Mouse (Mus musculus): ENCODE results near the gene Kif3c. TPM values are rescaled to one million over a fixed set of nuclear protein-coding genes. Genes with fewer than 3 reads are reported as not detected.

Gene Kif3c
- polyA plus RNA-seq, 1 experiment, result 15.1 TPM

GRCm38 (mm10) chr12:3430985-3431384, 66.1 kb downstream of the Kif3c start:
- Histone ChIP-seq H3K4me3 (ENCODE audit: low read depth, low read length) (no peak overlapping the region), H3K27me3 (ENCODE audit: control insufficient read depth, insufficient read depth, low read length, poor library complexity, severe bottlenecking) (no peaks in the 10 kb centered on the region), H3K27ac (ENCODE audit: insufficient read depth, low read length) (no peak overlapping the region), H3K4me1 (ENCODE audit: control insufficient read depth, insufficient read depth, low read length) (peaks cover 2% of the 10 kb centered on the region), H3K9ac (ENCODE audit: low read depth, poor library complexity, severe bottlenecking) (no peak overlapping the region), H3K36me3 (ENCODE audit: control insufficient read depth, insufficient read depth, low read length, poor library complexity, severe bottlenecking) (peaks cover 8% of the 10 kb centered on the region), H3K9me3 (replicated peaks; ENCODE audit: control insufficient read depth, insufficient read depth, low read length, poor library complexity, severe bottlenecking) (no peaks in the 10 kb centered on the region)
- no peak for TF ChIP-seq EP300 (IDR thresholded peaks at IDR 0.05; ENCODE audit: insufficient read depth, low read depth, low read length)

GRCm38 (mm10) chr12:3433736-3434135, 68.8 kb downstream of the Kif3c start:
- Histone ChIP-seq H3K36me3 (ENCODE audit: control insufficient read depth, insufficient read depth, low read length, poor library complexity, severe bottlenecking) (peaks cover 11% of the 10 kb centered on the region), H3K27ac (ENCODE audit: insufficient read depth, low read length) (no peak overlapping the region), H3K4me1 (ENCODE audit: control insufficient read depth, insufficient read depth, low read length) (peaks cover 4% of the 10 kb centered on the region), H3K4me3 (ENCODE audit: low read depth, low read length) (no peak overlapping the region), H3K9me3 (replicated peaks; ENCODE audit: control insufficient read depth, insufficient read depth, low read length, poor library complexity, severe bottlenecking) (no peaks in the 10 kb centered on the region), H3K9ac (ENCODE audit: low read depth, poor library complexity, severe bottlenecking) (no peak overlapping the region), H3K27me3 (ENCODE audit: control insufficient read depth, insufficient read depth, low read length, poor library complexity, severe bottlenecking) (no peaks in the 10 kb centered on the region)
- TF ChIP-seq CTCF (IDR thresholded peaks at IDR 0.05; ENCODE audit: low read depth, low read length) (no peak), EP300 (IDR thresholded peaks at IDR 0.05; ENCODE audit: insufficient read depth, low read depth, low read length) (no peak), POLR2A (IDR thresholded peaks at IDR 0.05; ENCODE audit: insufficient read depth, low read length) (no peak)

GRCm38 (mm10) chr12:3436446-3436845, 71.5 kb downstream of the Kif3c start:
- no peak overlapping the region for H3K9ac ChIP-seq (ENCODE audit: low read depth, poor library complexity, severe bottlenecking)
- peaks cover 4% of the 10 kb centered on the region for H3K4me1 ChIP-seq (ENCODE audit: control insufficient read depth, insufficient read depth, low read length)
- H3K4me3 ChIP-seq (ENCODE audit: low read depth, low read length), result no peak overlapping the region
- no peaks in the 10 kb centered on the region for H3K27me3 ChIP-seq (ENCODE audit: control insufficient read depth, insufficient read depth, low read length, poor library complexity, severe bottlenecking)
- peaks cover 7% of the 10 kb centered on the region for H3K36me3 ChIP-seq (ENCODE audit: control insufficient read depth, insufficient read depth, low read length, poor library complexity, severe bottlenecking)
- TF ChIP-seq EP300 (IDR thresholded peaks at IDR 0.05; ENCODE audit: insufficient read depth, low read depth, low read length) (no peak), CTCF (IDR thresholded peaks at IDR 0.05; ENCODE audit: low read depth, low read length) (no peak), POLR2A (IDR thresholded peaks at IDR 0.05; ENCODE audit: insufficient read depth, low read length) (no peak)
- H3K27ac ChIP-seq (ENCODE audit: insufficient read depth, low read length), result peak overlapping the region; percentile 30
- H3K9me3 ChIP-seq (replicated peaks; ENCODE audit: control insufficient read depth, insufficient read depth, low read length, poor library complexity, severe bottlenecking), result no peaks in the 10 kb centered on the region

GRCm38 (mm10) chr12:3437815-3438214, 72.9 kb downstream of the Kif3c start:
- Histone ChIP-seq H3K9ac (ENCODE audit: low read depth, poor library complexity, severe bottlenecking) (no peak overlapping the region), H3K27ac (ENCODE audit: insufficient read depth, low read length) (no peak overlapping the region), H3K27me3 (ENCODE audit: control insufficient read depth, insufficient read depth, low read length, poor library complexity, severe bottlenecking) (no peaks in the 10 kb centered on the region), H3K4me1 (ENCODE audit: control insufficient read depth, insufficient read depth, low read length) (peaks cover 2% of the 10 kb centered on the region), H3K9me3 (replicated peaks; ENCODE audit: control insufficient read depth, insufficient read depth, low read length, poor library complexity, severe bottlenecking) (no peaks in the 10 kb centered on the region), H3K4me3 (ENCODE audit: low read depth, low read length) (no peak overlapping the region), H3K36me3 (ENCODE audit: control insufficient read depth, insufficient read depth, low read length, poor library complexity, severe bottlenecking) (peaks cover 9% of the 10 kb centered on the region)
- no peak for TF ChIP-seq POLR2A (IDR thresholded peaks at IDR 0.05; ENCODE audit: insufficient read depth, low read length)
- TF ChIP-seq CTCF (IDR thresholded peaks at IDR 0.05; ENCODE audit: low read depth, low read length), result no peak
- no peak for TF ChIP-seq EP300 (IDR thresholded peaks at IDR 0.05; ENCODE audit: insufficient read depth, low read depth, low read length)

- Histone ChIP-seq H3K9me3 (replicated peaks; ENCODE audit: control insufficient read depth, insufficient read depth, low read length, poor library complexity, severe bottlenecking) (no peaks in the 10 kb centered on the region), H3K27ac (ENCODE audit: insufficient read depth, low read length) (no peak overlapping the region), H3K4me3 (ENCODE audit: low read depth, low read length) (no peak overlapping the region), H3K9ac (ENCODE audit: low read depth, poor library complexity, severe bottlenecking) (no peak overlapping the region), H3K36me3 (ENCODE audit: control insufficient read depth, insufficient read depth, low read length, poor library complexity, severe bottlenecking) (peaks cover 15% of the 10 kb centered on the region), H3K27me3 (ENCODE audit: control insufficient read depth, insufficient read depth, low read length, poor library complexity, severe bottlenecking) (no peaks in the 10 kb centered on the region), H3K4me1 (ENCODE audit: control insufficient read depth, insufficient read depth, low read length) (peaks cover 2% of the 10 kb centered on the region)
- TF ChIP-seq POLR2A (IDR thresholded peaks at IDR 0.05; ENCODE audit: insufficient read depth, low read length) (no peak), CTCF (IDR thresholded peaks at IDR 0.05; ENCODE audit: low read depth, low read length) (no peak), EP300 (IDR thresholded peaks at IDR 0.05; ENCODE audit: insufficient read depth, low read depth, low read length) (no peak)
Measured at GRCm38 (mm10) chr12:3440916-3441315, 76.0 kb downstream of the Kif3c start.

GRCm38 (mm10) chr12:3441361-3441760, 76.4 kb downstream of the Kif3c start:
- TF ChIP-seq CTCF (IDR thresholded peaks at IDR 0.05; ENCODE audit: low read depth, low read length) (no peak), POLR2A (IDR thresholded peaks at IDR 0.05; ENCODE audit: insufficient read depth, low read length) (no peak), EP300 (IDR thresholded peaks at IDR 0.05; ENCODE audit: insufficient read depth, low read depth, low read length) (no peak)
- Histone ChIP-seq H3K27me3 (ENCODE audit: control insufficient read depth, insufficient read depth, low read length, poor library complexity, severe bottlenecking) (no peaks in the 10 kb centered on the region), H3K4me3 (ENCODE audit: low read depth, low read length) (no peak overlapping the region), H3K36me3 (ENCODE audit: control insufficient read depth, insufficient read depth, low read length, poor library complexity, severe bottlenecking) (peaks cover 15% of the 10 kb centered on the region), H3K4me1 (ENCODE audit: control insufficient read depth, insufficient read depth, low read length) (peaks cover 2% of the 10 kb centered on the region), H3K27ac (ENCODE audit: insufficient read depth, low read length) (no peak overlapping the region), H3K9ac (ENCODE audit: low read depth, poor library complexity, severe bottlenecking) (no peak overlapping the region), H3K9me3 (replicated peaks; ENCODE audit: control insufficient read depth, insufficient read depth, low read length, poor library complexity, severe bottlenecking) (no peaks in the 10 kb centered on the region)

Measured in ES-Bruce4 (cell line).